In genomic region chr6:129214263-129214662, GRCm38 (mm10) we compare ENCODE assay signal across 19 mouse cellular contexts. TPM values are rescaled to one million over a fixed set of nuclear protein-coding genes. Genes with fewer than 3 reads are reported as not detected.
DNase-seq lines count a peak whose midpoint lies in the region; ATAC-seq and TF ChIP-seq lines count a peak whose summit lies in the region.
"Had no signal": no experiment of that assay in that cellular context is flagged by ENCODE, and none has a peak within 500 bp of the region (broad histone marks: within the 10 kb centered on the region; RNA-seq: fewer than 3 reads in every experiment).

No protein-coding gene starts in this region.

- intact Hi-C loops in left cerebral cortex, postnatal 4 days (cut with DNase I): no loop called here

- no peak for ATAC-seq in lung, postnatal 0 days
- no peak for ATAC-seq in intestine, embryonic 15.5 days
- ATAC-seq in hindbrain, postnatal 0 days: no peak
- ATAC-seq: hindbrain, embryonic 16.5 days had no signal

- no peak overlapping the region for H3K4me3 ChIP-seq in kidney, adult 2 months (ENCODE audit: insufficient read depth, low read depth, low read length)
- H3K4me3 ChIP-seq in lung, postnatal 0 days (ENCODE audit: low read depth, low read length): no peak overlapping the region
- H3K4me3 ChIP-seq in intestine, embryonic 15.5 days (replicated peaks): no peak overlapping the region
- H3K4me3 ChIP-seq in hindbrain, postnatal 0 days (ENCODE audit: low read length): no peak overlapping the region
- H3K4me3 ChIP-seq: embryonic facial prominence, embryonic 12.5 days; stomach, embryonic 15.5 days had no signal

- DNase-seq in kidney, adult 2 months: no peak
- no peak for DNase-seq in kidney, adult 8-10 months
- no peak for DNase-seq in lung, postnatal 0 days (ENCODE audit: low spot score)
- DNase-seq in lung, postnatal 14 days: no peak
- no peak for DNase-seq in left cerebral cortex, postnatal 4 days
- DNase-seq in hindbrain, postnatal 0 days (ENCODE audit: low spot score): no peak
- DNase-seq: adrenal gland, adult 8-10 months; cerebellum, adult 8-10 months; gastrocnemius, postnatal 36 days; spleen, adult 18-20 months; thymus, postnatal 14 days had no signal

- no peaks in the 10 kb centered on the region for H3K27me3 ChIP-seq in kidney, adult 2 months (replicated peaks; ENCODE audit: control insufficient read depth, insufficient read depth, low read length)
- no peaks in the 10 kb centered on the region for H3K27me3 ChIP-seq in lung, postnatal 0 days (replicated peaks; ENCODE audit: insufficient read depth, low read length)
- H3K27me3 ChIP-seq in intestine, embryonic 15.5 days (replicated peaks): no peaks in the 10 kb centered on the region
- no peaks in the 10 kb centered on the region for H3K27me3 ChIP-seq in hindbrain, postnatal 0 days (ENCODE audit: insufficient read depth, low read length)
- H3K27me3 ChIP-seq: embryonic facial prominence, embryonic 12.5 days; stomach, embryonic 15.5 days had no signal

- 65% methylated on average over 2 of the region's 2 CpGs for WGBS in kidney, adult 2 months
- WGBS in lung, postnatal 0 days: 90% methylated on average over 2 of the region's 2 CpGs
- WGBS in intestine, embryonic 15.5 days: 66% methylated on average over 2 of the region's 2 CpGs
- WGBS in hindbrain, postnatal 0 days: 87% methylated on average over 2 of the region's 2 CpGs

- H3K4me2 ChIP-seq in lung, postnatal 0 days (replicated peaks; ENCODE audit: low read depth, low read length): no peak overlapping the region
- no peak overlapping the region for H3K4me2 ChIP-seq in intestine, embryonic 15.5 days (replicated peaks)
- H3K4me2 ChIP-seq in hindbrain, postnatal 0 days (ENCODE audit: low read depth, low read length): no peak overlapping the region
- H3K4me2 ChIP-seq: embryonic facial prominence, embryonic 12.5 days; heart, embryonic 11.5 days; liver, embryonic 11.5 days; lung, embryonic 14.5 days; stomach, embryonic 15.5 days had no signal

- H3K9me3 ChIP-seq in lung, postnatal 0 days (ENCODE audit: low read length): no peaks in the 10 kb centered on the region
- no peaks in the 10 kb centered on the region for H3K9me3 ChIP-seq in intestine, embryonic 15.5 days
- H3K9me3 ChIP-seq in hindbrain, postnatal 0 days (ENCODE audit: low read length): no peaks in the 10 kb centered on the region
- H3K9me3 ChIP-seq: embryonic facial prominence, embryonic 12.5 days; stomach, embryonic 15.5 days had no signal

- H3K4me1 ChIP-seq in kidney, adult 2 months (ENCODE audit: control insufficient read depth, insufficient read depth, low read length): peaks cover 25% of the 10 kb centered on the region
- peaks cover 8% of the 10 kb centered on the region; the same call in 1 of the 2 replicates for H3K4me1 ChIP-seq in lung, postnatal 0 days (ENCODE audit: insufficient read depth, low read depth, low read length)
- peaks cover 15% of the 10 kb centered on the region; the same call in 1 of the 2 replicates for H3K4me1 ChIP-seq in intestine, embryonic 15.5 days (replicated peaks)
- no peaks in the 10 kb centered on the region for H3K4me1 ChIP-seq in hindbrain, postnatal 0 days (ENCODE audit: insufficient read depth, low read length)
- H3K4me1 ChIP-seq: embryonic facial prominence, embryonic 12.5 days had no signal

- TF ChIP-seq POLR2A in kidney, adult 2 months (IDR thresholded peaks at IDR 0.05; ENCODE audit: low read depth, low read length): no peak

- H3K36me3 ChIP-seq in kidney, adult 2 months (ENCODE audit: control insufficient read depth, insufficient read depth, low read length): no peaks in the 10 kb centered on the region
- no peaks in the 10 kb centered on the region for H3K36me3 ChIP-seq in lung, postnatal 0 days (ENCODE audit: insufficient read depth, low read length)
- H3K36me3 ChIP-seq in intestine, embryonic 15.5 days: no peaks in the 10 kb centered on the region
- H3K36me3 ChIP-seq in hindbrain, postnatal 0 days (ENCODE audit: insufficient read depth, low read length): no peaks in the 10 kb centered on the region
- H3K36me3 ChIP-seq: embryonic facial prominence, embryonic 12.5 days; stomach, embryonic 15.5 days had no signal

- no peak for TF ChIP-seq CTCF in kidney, adult 2 months (conservative IDR thresholded peaks at IDR 0.05; ENCODE audit: insufficient read depth, insufficient read length, low read depth, low read length)
- TF ChIP-seq CTCF in lung, postnatal 0 days (IDR thresholded peaks at IDR 0.05): no peak
- TF ChIP-seq CTCF in hindbrain, postnatal 0 days (IDR thresholded peaks at IDR 0.05; ENCODE audit: low read depth): no peak

- no peak for TF ChIP-seq EP300 in lung, postnatal 0 days (IDR thresholded peaks at IDR 0.05)

- H3K27ac ChIP-seq in kidney, adult 2 months (ENCODE audit: insufficient read depth, low read depth, low read length): peak overlapping the region; percentile 91
- H3K27ac ChIP-seq in lung, postnatal 0 days (ENCODE audit: low read length): peak overlapping the region; percentile 78; the same call in 1 of the 2 replicates
- H3K27ac ChIP-seq in intestine, embryonic 15.5 days: peak overlapping the region; percentile 82
- no peak overlapping the region for H3K27ac ChIP-seq in hindbrain, postnatal 0 days
- H3K27ac ChIP-seq: embryonic facial prominence, embryonic 12.5 days had no signal

- no peak overlapping the region for H3K9ac ChIP-seq in lung, postnatal 0 days (replicated peaks; ENCODE audit: low read depth)
- no peak overlapping the region for H3K9ac ChIP-seq in intestine, embryonic 15.5 days
- H3K9ac ChIP-seq in hindbrain, postnatal 0 days (replicated peaks; ENCODE audit: low read length): no peak overlapping the region
- H3K9ac ChIP-seq: embryonic facial prominence, embryonic 12.5 days; lung, embryonic 14.5 days; stomach, embryonic 15.5 days had no signal

RNA-seq across cellular contexts. Expression of gene Clec2d, which starts 33.8 kb away (rescaled TPM):
- polyA plus RNA-seq in kidney, adult 2 months (2012; rRNA removed): 42.9 and 67.0 TPM in 2 replicates
- polyA plus RNA-seq in lung, postnatal 0 days (2015; fragmentation: Nextera tagmentation; extraction: Ambion mirVana): 4.5 and 5.1 TPM in 2 replicates
- 0.80 and 0.90 TPM in 2 replicates for polyA plus RNA-seq in intestine, embryonic 15.5 days (2015; fragmentation: Nextera tagmentation; extraction: Ambion mirVana)
- 1 to 10 TPM; 4.0 to 5.4 TPM for total RNA-seq in left cerebral cortex, postnatal 4 days (2021)
- total RNA-seq in hindbrain, postnatal 0 days (2014; rRNA removed): 10.0 and 10.5 TPM in 2 replicates
- polyA plus RNA-seq in hindbrain, postnatal 0 days (2015; fragmentation: Nextera tagmentation; extraction: Ambion mirVana): 0.24 TPM in 1 of 2 replicates, not detected in the other
- polyA plus RNA-seq: heart, embryonic 11.5 days; liver, embryonic 11.5 days; midbrain, postnatal 0 days had no signal
